Mouse (Mus musculus) hindbrain, embryonic 13.5 days (tissue): ENCODE results near the gene Fabp7. TPM values are rescaled to one million over a fixed set of nuclear protein-coding genes. Genes with fewer than 3 reads are reported as not detected.
A peak's percentile ranks its signal among the peaks of the same experiment; 100 is the strongest.

Experiments used
- ATAC-seq: fragments of 200-750 bp; cut with Nextera tagmentation; 2 replicates; pipeline ENCODE4 v1.8.0; 2017; ENCODE audit warnings: moderate TSS enrichment; ENCODE audit not compliant: low FRiP score
- H3K27ac ChIP-seq: fragments of 300-500 bp; sonication (generic); 2 replicates; pipeline ENCODE4 v1.5.1; 2015; ENCODE audit warnings: inconsistent platforms, mild to moderate bottlenecking, moderate library complexity
- H3K27me3 ChIP-seq: fragments of 300-500 bp; sonication (generic); 2 replicates; pipeline ENCODE4 v1.6.1; 2015; ENCODE audit warnings: mild to moderate bottlenecking, inconsistent platforms
- H3K36me3 ChIP-seq: fragments of 300-500 bp; sonication (generic); 2 replicates; pipeline ENCODE4 v1.6.1; 2015; ENCODE audit warnings: mild to moderate bottlenecking, inconsistent platforms
- H3K4me1 ChIP-seq: fragments of 300-500 bp; sonication (generic); replicated peaks from 2 replicates; pipeline ENCODE4 v1.6.1; 2015; ENCODE audit warnings: inconsistent platforms
- H3K4me2 ChIP-seq: fragments of 300-500 bp; sonication (generic); 2 replicates; pipeline ENCODE4 v1.6.1; 2015; ENCODE audit warnings: inconsistent platforms, mild to moderate bottlenecking, moderate library complexity
- H3K4me3 ChIP-seq: fragments of 300-500 bp; sonication (generic); 2 replicates; pipeline ENCODE4 v1.5.1; 2015; ENCODE audit warnings: mild to moderate bottlenecking, inconsistent platforms
- H3K9ac ChIP-seq: fragments of 300-500 bp; sonication (generic); 2 replicates; pipeline ENCODE4 v1.6.1; 2015; ENCODE audit warnings: mild to moderate bottlenecking, inconsistent platforms
- H3K9me3 ChIP-seq: fragments of 300-500 bp; sonication (generic); 2 replicates; pipeline ENCODE4 v1.6.1; 2016; ENCODE audit warnings: inconsistent platforms
- WGBS: fragments of 180-500 bp; shearing (Covaris S2); methylation state at CpG from one replicate; pipeline ENCODE4 v1.1.7; 2015; 5-methylcytosine and 5-hydroxymethylcytosine counted together
- polyA plus RNA-seq: library from polyadenylated mRNA; unstranded; fragments of >200 nt; fragmentation: Nextera tagmentation; extraction: Ambion mirVana; gene quantifications from 2 replicates; pipeline ENCODE4 v1.2.1, GENCODE M21; 2015

Gene Fabp7
- polyA plus RNA-seq, 1 experiment from 2014 or later: 2,515 TPM

GRCm38 (mm10) chr10:57814295-57814694 lies 29.6 kb downstream of the Fabp7 start:
- peaks cover 6% of the 10 kb centered on the region; the same call in 1 of the 2 replicates for H3K36me3 ChIP-seq
- no peaks in the 10 kb centered on the region for H3K4me1 ChIP-seq
- no peak overlapping the region for H3K27ac ChIP-seq
- H3K9ac ChIP-seq: no peak overlapping the region
- no peak overlapping the region for H3K4me3 ChIP-seq
- H3K9me3 ChIP-seq: no peaks in the 10 kb centered on the region
- H3K4me2 ChIP-seq: no peak overlapping the region
- no peak for ATAC-seq
- H3K27me3 ChIP-seq: 0 out of 2 replicates have a peak, but pooled peaks cover 2% of the 10 kb centered on the region
- WGBS: 57% methylated on average over 2 of the region's 2 CpGs

GRCm38 (mm10) chr10:57815869-57816268 lies 31.2 kb downstream of the Fabp7 start:
- 84% methylated on average over 6 of the region's 6 CpGs for WGBS
- no peak for ATAC-seq
- Histone ChIP-seq H3K27me3 (peaks cover 8% of the 10 kb centered on the region; the same call in 1 of the 2 replicates), H3K4me1 (no peaks in the 10 kb centered on the region), H3K27ac (no peak overlapping the region), H3K9me3 (no peaks in the 10 kb centered on the region), H3K36me3 (0 out of 2 replicates have a peak, but pooled peaks cover 5% of the 10 kb centered on the region), H3K4me2 (no peak overlapping the region), H3K4me3 (no peak overlapping the region), H3K9ac (no peak overlapping the region)

- Histone ChIP-seq H3K9me3 (no peaks in the 10 kb centered on the region), H3K36me3 (no peaks in the 10 kb centered on the region), H3K27me3 (peaks cover 8% of the 10 kb centered on the region; the same call in 1 of the 2 replicates), H3K4me1 (peaks cover 5% of the 10 kb centered on the region), H3K4me3 (no peak overlapping the region), H3K4me2 (no peak overlapping the region), H3K9ac (no peak overlapping the region), H3K27ac (no peak overlapping the region)
- 96% methylated on average over 2 of the region's 2 CpGs for WGBS
- ATAC-seq: no peak
These were observed 34.5 kb downstream of the Fabp7 start for GRCm38 (mm10) chr10:57819209-57819608.

GRCm38 (mm10) chr10:57822473-57822872 lies 37.8 kb downstream of the Fabp7 start:
- no peaks in the 10 kb centered on the region for H3K9me3 ChIP-seq
- no peaks in the 10 kb centered on the region for H3K36me3 ChIP-seq
- peak; percentile 89 for ATAC-seq
- H3K4me2 ChIP-seq: no peak overlapping the region
- H3K27me3 ChIP-seq: peaks cover 8% of the 10 kb centered on the region; the same call in 1 of the 2 replicates
- 7% methylated on average over 3 of the region's 3 CpGs for WGBS
- no peak overlapping the region for H3K9ac ChIP-seq
- H3K27ac ChIP-seq: peak overlapping the region; percentile 36; the same call in 1 of the 2 replicates
- peaks cover 5% of the 10 kb centered on the region for H3K4me1 ChIP-seq
- H3K4me3 ChIP-seq: no peak overlapping the region

- Histone ChIP-seq H3K36me3 (no peaks in the 10 kb centered on the region), H3K4me2 (no peak overlapping the region), H3K27ac (no peak overlapping the region), H3K4me1 (0 out of 2 replicates have a peak, but pooled peaks cover 6% of the 10 kb centered on the region), H3K9ac (no peak overlapping the region), H3K4me3 (no peak overlapping the region), H3K27me3 (0 out of 2 replicates have a peak, but pooled peaks cover 2% of the 10 kb centered on the region), H3K9me3 (no peaks in the 10 kb centered on the region)
- 19% methylated on average over 5 of the region's 5 CpGs for WGBS
- peak; percentile 90 for ATAC-seq
These were observed 44.0 kb downstream of the Fabp7 start for GRCm38 (mm10) chr10:57828649-57829048.

- H3K36me3 ChIP-seq: no peaks in the 10 kb centered on the region
- 0 out of 2 replicates have a peak, but pooled peaks cover 6% of the 10 kb centered on the region for H3K4me1 ChIP-seq
- WGBS: 50% methylated on average over 3 of the region's 3 CpGs
- 0 out of 2 replicates have a peak, but pooled peaks cover 2% of the 10 kb centered on the region for H3K27me3 ChIP-seq
- no peak overlapping the region for H3K9ac ChIP-seq
- H3K4me2 ChIP-seq: no peak overlapping the region
- H3K4me3 ChIP-seq: no peak overlapping the region
- H3K9me3 ChIP-seq: no peaks in the 10 kb centered on the region
- no peak overlapping the region for H3K27ac ChIP-seq
- no peak for ATAC-seq
These were observed 44.9 kb downstream of the Fabp7 start for GRCm38 (mm10) chr10:57829621-57830020.

- WGBS: 91% methylated on average over 1 of the region's 1 CpGs
- 0 out of 2 replicates have a peak, but pooled peaks cover 2% of the 10 kb centered on the region for H3K27me3 ChIP-seq
- H3K36me3 ChIP-seq: no peaks in the 10 kb centered on the region
- H3K9ac ChIP-seq: no peak overlapping the region
- H3K4me1 ChIP-seq: no peaks in the 10 kb centered on the region
- ATAC-seq: no peak
- no peaks in the 10 kb centered on the region for H3K9me3 ChIP-seq
- no peak overlapping the region for H3K4me2 ChIP-seq
- no peak overlapping the region for H3K4me3 ChIP-seq
- no peak overlapping the region for H3K27ac ChIP-seq
These were observed 50.4 kb downstream of the Fabp7 start for GRCm38 (mm10) chr10:57835094-57835493.

- Histone ChIP-seq H3K4me2 (no peak overlapping the region), H3K4me3 (no peak overlapping the region)
These were observed 51.3 kb downstream of the Fabp7 start for GRCm38 (mm10) chr10:57835982-57836381.

More at GRCm38 (mm10) chr10:57835982-57836381, 51.3 kb downstream of the Fabp7 start:
- Histone ChIP-seq H3K36me3 (no peaks in the 10 kb centered on the region), H3K9me3 (no peaks in the 10 kb centered on the region), H3K9ac (no peak overlapping the region), H3K4me1 (no peaks in the 10 kb centered on the region), H3K27me3 (0 out of 2 replicates have a peak, but pooled peaks cover 2% of the 10 kb centered on the region), H3K27ac (no peak overlapping the region)
- ATAC-seq: no peak

Other genes with a start within 250 kb of the Fabp7 start
- gene Pkib, start 152.9 kb upstream of the Fabp7 start, polyA plus RNA-seq: 2.1 and 2.7 TPM in 2 replicates
- gene Smpdl3a, start 9.5 kb downstream of the Fabp7 start, polyA plus RNA-seq: 22.6 and 23.2 TPM in 2 replicates